Mouse (Mus musculus) midbrain, embryonic 16.5 days (tissue): Measurements from ENCODE around the gene Usp22. TPM values are rescaled to one million over a fixed set of nuclear protein-coding genes. Genes with fewer than 3 reads are reported as not detected.

Source experiments
- ATAC-seq: fragments of 200-750 bp; cut with Nextera tagmentation; 2 replicates; pipeline ENCODE4 v1.8.0; 2017; ENCODE audit warnings: moderate TSS enrichment
- H3K27ac ChIP-seq: fragments of 300-500 bp; sonication (generic); 2 replicates; pipeline ENCODE4 v1.5.1; 2014; ENCODE audit warnings: mild to moderate bottlenecking, low read length, mixed read lengths
- H3K27me3 ChIP-seq: fragments of 300-500 bp; sonication (generic); 2 replicates; pipeline ENCODE4 v1.6.1; 2014; ENCODE audit warnings: low read depth, low read length, mixed read lengths; ENCODE audit not compliant: control insufficient read depth, insufficient read depth
- H3K36me3 ChIP-seq: fragments of 300-500 bp; sonication (generic); 2 replicates; pipeline ENCODE4 v1.6.1; 2014; ENCODE audit warnings: mild to moderate bottlenecking, low read length, moderate library complexity, mixed read lengths; ENCODE audit not compliant: control insufficient read depth, insufficient read depth
- H3K4me1 ChIP-seq: fragments of 300-500 bp; sonication (generic); 2 replicates; pipeline ENCODE4 v1.6.1; 2014; ENCODE audit warnings: mild to moderate bottlenecking, low read length, mixed read lengths; ENCODE audit not compliant: control insufficient read depth, insufficient read depth
- H3K4me2 ChIP-seq: fragments of 300-500 bp; sonication (generic); 2 replicates; pipeline ENCODE4 v1.6.1; 2014; ENCODE audit warnings: mild to moderate bottlenecking, low read length, mixed read lengths
- H3K4me3 ChIP-seq: fragments of 300-500 bp; sonication (generic); 2 replicates; pipeline ENCODE4 v1.5.1; 2014; ENCODE audit warnings: low read depth, mild to moderate bottlenecking, low read length, moderate library complexity, mixed read lengths
- H3K9ac ChIP-seq: fragments of 300-500 bp; sonication (generic); 2 replicates; pipeline ENCODE4 v1.6.1; 2014; ENCODE audit warnings: low read depth, low read length, mixed read lengths
- H3K9me3 ChIP-seq: fragments of 300-500 bp; sonication (generic); replicated peaks from 2 replicates; pipeline ENCODE4 v1.6.1; 2014; ENCODE audit warnings: mild to moderate bottlenecking, low read length, mixed read lengths; ENCODE audit not compliant: control insufficient read depth, poor library complexity, severe bottlenecking
- WGBS: fragments of 180-500 bp; shearing (Covaris S2); extraction: QIAGEN DNeasy Blood & Tissue Kit; methylation state at CpG from one replicate; pipeline ENCODE4 v1.1.7; 2014; 5-methylcytosine and 5-hydroxymethylcytosine counted together
- polyA plus RNA-seq: library from polyadenylated mRNA; unstranded; fragments of >200 nt; fragmentation: Nextera tagmentation; extraction: Ambion mirVana; gene quantifications from 2 replicates; pipeline ENCODE4 v1.2.1, GENCODE M21; 2015

Usp22 gene
- polyA plus RNA-seq, 1 experiment from 2014 or later = 439 TPM

- Histone ChIP-seq H3K9me3 (0 out of 2 replicates have a peak, but pooled peaks cover 4% of the 10 kb centered on the region), H3K9ac (no peak overlapping the region), H3K27ac (no peak overlapping the region), H3K36me3 (no peaks in the 10 kb centered on the region), H3K4me1 (no peaks in the 10 kb centered on the region), H3K4me2 (no peak overlapping the region), H3K27me3 (no peaks in the 10 kb centered on the region), H3K4me3 (no peak overlapping the region)
- WGBS = 91% methylated on average over 8 of the region's 8 CpGs
- no peak for ATAC-seq
These were observed 52.0 kb downstream of the Usp22 start for GRCm38 (mm10) chr11:61122769-61123288.

- H3K4me2 ChIP-seq = no peak overlapping the region
- WGBS = 89% methylated on average over 9 of the region's 9 CpGs
- ATAC-seq = no peak
- H3K4me1 ChIP-seq = no peaks in the 10 kb centered on the region
- H3K36me3 ChIP-seq = no peaks in the 10 kb centered on the region
- H3K9ac ChIP-seq = no peak overlapping the region
- no peak overlapping the region for H3K27ac ChIP-seq
- H3K4me3 ChIP-seq = no peak overlapping the region
- H3K27me3 ChIP-seq = no peaks in the 10 kb centered on the region
- 0 out of 2 replicates have a peak, but pooled peaks cover 4% of the 10 kb centered on the region for H3K9me3 ChIP-seq
These were observed 52.5 kb downstream of the Usp22 start for GRCm38 (mm10) chr11:61122283-61122768.

- H3K27ac ChIP-seq = no peak overlapping the region
- no peaks in the 10 kb centered on the region for H3K4me1 ChIP-seq
- H3K9me3 ChIP-seq = 0 out of 2 replicates have a peak, but pooled peaks cover 7% of the 10 kb centered on the region
- WGBS = 91% methylated on average over 3 of the region's 3 CpGs
- H3K36me3 ChIP-seq = no peaks in the 10 kb centered on the region
- H3K4me2 ChIP-seq = no peak overlapping the region
- no peak overlapping the region for H3K4me3 ChIP-seq
- no peak for ATAC-seq
- no peak overlapping the region for H3K9ac ChIP-seq
- no peaks in the 10 kb centered on the region for H3K27me3 ChIP-seq
These were observed 54.8 kb downstream of the Usp22 start for GRCm38 (mm10) chr11:61119996-61120583.

- WGBS = 64% methylated on average over 8 of the region's 8 CpGs
- no peaks in the 10 kb centered on the region for H3K4me1 ChIP-seq
- no peak overlapping the region for H3K9ac ChIP-seq
- H3K27me3 ChIP-seq = no peaks in the 10 kb centered on the region
- no peak overlapping the region for H3K27ac ChIP-seq
- no peaks in the 10 kb centered on the region for H3K36me3 ChIP-seq
- no peak for ATAC-seq
- H3K9me3 ChIP-seq = 0 out of 2 replicates have a peak, but pooled peaks cover 7% of the 10 kb centered on the region
- H3K4me2 ChIP-seq = no peak overlapping the region
- H3K4me3 ChIP-seq = no peak overlapping the region
These were observed 58.6 kb downstream of the Usp22 start for GRCm38 (mm10) chr11:61116226-61116625.

- Histone ChIP-seq H3K9ac (no peak overlapping the region), H3K9me3 (0 out of 2 replicates have a peak, but pooled peaks cover 3% of the 10 kb centered on the region), H3K36me3 (no peaks in the 10 kb centered on the region), H3K4me3 (no peak overlapping the region), H3K4me1 (no peaks in the 10 kb centered on the region), H3K27me3 (no peaks in the 10 kb centered on the region), H3K4me2 (no peak overlapping the region), H3K27ac (no peak overlapping the region)
- 88% methylated on average over 8 of the region's 8 CpGs for WGBS
- ATAC-seq = no peak
These were observed 62.4 kb downstream of the Usp22 start for GRCm38 (mm10) chr11:61112323-61112995.

GRCm38 (mm10) chr11:61111472-61111871 is 63.4 kb downstream of the Usp22 start:
- ATAC-seq = no peak
- Histone ChIP-seq H3K9ac (no peak overlapping the region), H3K9me3 (0 out of 2 replicates have a peak, but pooled peaks cover 3% of the 10 kb centered on the region), H3K4me1 (no peaks in the 10 kb centered on the region), H3K36me3 (no peaks in the 10 kb centered on the region), H3K27me3 (no peaks in the 10 kb centered on the region), H3K27ac (no peak overlapping the region), H3K4me3 (no peak overlapping the region), H3K4me2 (no peak overlapping the region)
- 96% methylated on average over 4 of the region's 4 CpGs for WGBS

GRCm38 (mm10) chr11:61110928-61111327 is 63.9 kb downstream of the Usp22 start:
- no peak for ATAC-seq
- Histone ChIP-seq H3K27ac (no peak overlapping the region), H3K9me3 (0 out of 2 replicates have a peak, but pooled peaks cover 3% of the 10 kb centered on the region), H3K4me3 (no peak overlapping the region), H3K4me2 (no peak overlapping the region), H3K36me3 (no peaks in the 10 kb centered on the region), H3K27me3 (no peaks in the 10 kb centered on the region), H3K4me1 (no peaks in the 10 kb centered on the region), H3K9ac (no peak overlapping the region)
- WGBS = 41% methylated on average over 1 of the region's 1 CpGs

- Histone ChIP-seq H3K4me3 (no peak overlapping the region), H3K27ac (no peak overlapping the region)
These were observed 64.7 kb downstream of the Usp22 start for GRCm38 (mm10) chr11:61110113-61110512.

GRCm38 (mm10) chr11:61109707-61110106 is 65.1 kb downstream of the Usp22 start:
- Histone ChIP-seq H3K4me2 (no peak overlapping the region), H3K4me1 (0 out of 2 replicates have a peak, but pooled peaks cover 1% of the 10 kb centered on the region), H3K9ac (no peak overlapping the region), H3K9me3 (no peaks in the 10 kb centered on the region), H3K27ac (no peak overlapping the region), H3K4me3 (no peak overlapping the region), H3K27me3 (no peaks in the 10 kb centered on the region), H3K36me3 (no peaks in the 10 kb centered on the region)
- 89% methylated on average over 6 of the region's 6 CpGs for WGBS
- no peak for ATAC-seq

More at GRCm38 (mm10) chr11:61110113-61110512, 64.7 kb downstream of the Usp22 start:
- no peak for ATAC-seq
- WGBS = 78% methylated on average over 10 of the region's 10 CpGs
- H3K36me3 ChIP-seq = no peaks in the 10 kb centered on the region
- H3K27me3 ChIP-seq = no peaks in the 10 kb centered on the region
- H3K4me1 ChIP-seq = no peaks in the 10 kb centered on the region
- no peak overlapping the region for H3K9ac ChIP-seq
- H3K4me2 ChIP-seq = no peak overlapping the region
- no peaks in the 10 kb centered on the region for H3K9me3 ChIP-seq
